Mouse (Mus musculus): ENCODE measurements around the gene Cenpu.
"Not testable (repeated sequence)": the region's sequence is repeated elsewhere in the genome, so short reads cannot be mapped to it uniquely, and the experiment has no call there.

Gene Cenpu

GRCm38 (mm10) chr8:46550058-46550457 lies 1.8 kb upstream of the Cenpu start:
- DNase-seq (ENCODE audit: low spot score in 2 of 2): no peak

- no peak for DNase-seq (ENCODE audit: low spot score in 2 of 2)
Observed at GRCm38 (mm10) chr8:46551029-46551428, 799 bp upstream of the Cenpu start.

- DNase-seq (ENCODE audit: low spot score in 2 of 2): no peak
Observed at GRCm38 (mm10) chr8:46552441-46552765, 575 bp downstream of the Cenpu start.

- no peak for DNase-seq (ENCODE audit: low spot score in 2 of 2)
Observed at GRCm38 (mm10) chr8:46559428-46559827, 7.6 kb downstream of the Cenpu start.

GRCm38 (mm10) chr8:46562333-46562732 lies 10.5 kb downstream of the Cenpu start:
- no peak for DNase-seq (ENCODE audit: low spot score in 2 of 2)

- no peak for DNase-seq (ENCODE audit: low spot score in 2 of 2)
Observed at GRCm38 (mm10) chr8:46566914-46567529, 15.2 kb downstream of the Cenpu start.

- no peak for DNase-seq (ENCODE audit: low spot score in 2 of 2)
Observed at GRCm38 (mm10) chr8:46567946-46568345, 16.1 kb downstream of the Cenpu start.

GRCm38 (mm10) chr8:46568942-46569341 lies 17.1 kb downstream of the Cenpu start:
- no peak for DNase-seq (ENCODE audit: low spot score in 2 of 2)

GRCm38 (mm10) chr8:46569659-46570441 lies 18.0 kb downstream of the Cenpu start:
- DNase-seq (ENCODE audit: low spot score in 2 of 2): no peak

- no peak for DNase-seq (ENCODE audit: low spot score in 2 of 2)
Observed at GRCm38 (mm10) chr8:46570673-46571072, 18.8 kb downstream of the Cenpu start.

- DNase-seq (ENCODE audit: low spot score in 2 of 2): no peak
Observed at GRCm38 (mm10) chr8:46573446-46573845, 21.6 kb downstream of the Cenpu start.

- DNase-seq (ENCODE audit: low spot score in 2 of 2): no peak
Observed at GRCm38 (mm10) chr8:46573964-46574363, 22.1 kb downstream of the Cenpu start.

GRCm38 (mm10) chr8:46578794-46579193 lies 27.0 kb downstream of the Cenpu start:
- no peak for DNase-seq (ENCODE audit: low spot score in 2 of 2)

- DNase-seq (ENCODE audit: low spot score in 2 of 2): not testable (repeated sequence)
Observed at GRCm38 (mm10) chr8:46584328-46584727, 32.5 kb downstream of the Cenpu start.

- DNase-seq (ENCODE audit: low spot score in 2 of 2): no peak
Observed at GRCm38 (mm10) chr8:46585576-46585975, 33.7 kb downstream of the Cenpu start.

GRCm38 (mm10) chr8:46587911-46588310 lies 36.1 kb downstream of the Cenpu start:
- no peak for DNase-seq (ENCODE audit: low spot score in 2 of 2)

- DNase-seq (ENCODE audit: low spot score in 2 of 2): no peak
Observed at GRCm38 (mm10) chr8:46588663-46589062, 36.8 kb downstream of the Cenpu start.

- no peak for DNase-seq (ENCODE audit: low spot score in 2 of 2)
Observed at GRCm38 (mm10) chr8:46593067-46593466, 41.2 kb downstream of the Cenpu start.

- no peak for DNase-seq (ENCODE audit: low spot score in 2 of 2)
Observed at GRCm38 (mm10) chr8:46593772-46594171, 41.9 kb downstream of the Cenpu start.

- DNase-seq (ENCODE audit: low spot score in 2 of 2): no peak
Observed at GRCm38 (mm10) chr8:46595593-46595992, 43.8 kb downstream of the Cenpu start.

GRCm38 (mm10) chr8:46596530-46596929 lies 44.7 kb downstream of the Cenpu start:
- DNase-seq (ENCODE audit: low spot score in 2 of 2): no peak

- no peak for DNase-seq (ENCODE audit: low spot score in 2 of 2)
Observed at GRCm38 (mm10) chr8:46597411-46597810, 45.6 kb downstream of the Cenpu start.

- no peak for DNase-seq (ENCODE audit: low spot score in 2 of 2)
Observed at GRCm38 (mm10) chr8:46598114-46598513, 46.3 kb downstream of the Cenpu start.

GRCm38 (mm10) chr8:46598753-46599152 lies 46.9 kb downstream of the Cenpu start:
- no peak for DNase-seq (ENCODE audit: low spot score in 2 of 2)

Measured in urinary bladder, postnatal 4 days (tissue).